Mouse (Mus musculus) lung, embryonic 15.5 days (tissue): ENCODE measurements around the gene Clec4g. TPM values are rescaled to one million over a fixed set of nuclear protein-coding genes. Genes with fewer than 3 reads are reported as not detected.

ENCODE experiments used
- ATAC-seq: fragments of 200-750 bp; cut with Nextera tagmentation; 2 replicates; pipeline ENCODE4 v1.8.0; 2017; ENCODE audit warnings: moderate number of reproducible peaks, borderline replicate concordance; ENCODE audit not compliant: low FRiP score, low TSS enrichment; ENCODE audit errors: extremely low read depth
- H3K27ac ChIP-seq: fragments of 300-500 bp; sonication (generic); 2 replicates; pipeline ENCODE4 v1.5.1; 2015; ENCODE audit warnings: moderate library complexity, mild to moderate bottlenecking, inconsistent platforms
- H3K27me3 ChIP-seq: fragments of 300-500 bp; sonication (generic); 2 replicates; pipeline ENCODE4 v1.6.1; 2015; ENCODE audit warnings: inconsistent platforms
- H3K36me3 ChIP-seq: fragments of 300-500 bp; sonication (generic); 2 replicates; pipeline ENCODE4 v1.6.1; 2015; ENCODE audit warnings: inconsistent platforms
- H3K4me1 ChIP-seq: fragments of 300-500 bp; sonication (generic); 2 replicates; pipeline ENCODE4 v1.6.1; 2015; ENCODE audit warnings: inconsistent platforms
- H3K4me2 ChIP-seq: fragments of 300-500 bp; sonication (generic); 2 replicates; pipeline ENCODE4 v1.6.1; 2015; ENCODE audit warnings: inconsistent platforms, mild to moderate bottlenecking, moderate library complexity
- H3K4me3 ChIP-seq: fragments of 300-500 bp; sonication (generic); 2 replicates; pipeline ENCODE4 v1.5.1; 2015; ENCODE audit warnings: mild to moderate bottlenecking, inconsistent platforms
- H3K9ac ChIP-seq: fragments of 300-500 bp; sonication (generic); 2 replicates; pipeline ENCODE4 v1.6.1; 2015; ENCODE audit warnings: inconsistent platforms
- H3K9me3 ChIP-seq: fragments of 300-500 bp; sonication (generic); 2 replicates; pipeline ENCODE4 v1.6.1; 2016; ENCODE audit warnings: inconsistent platforms
- WGBS: fragments of 180-500 bp; shearing (Covaris S2); methylation state at CpG from one replicate; pipeline ENCODE4 v1.1.7; 2015; 5-methylcytosine and 5-hydroxymethylcytosine counted together
- polyA plus RNA-seq: library from polyadenylated mRNA; unstranded; fragments of >200 nt; fragmentation: Nextera tagmentation; extraction: Ambion mirVana; gene quantifications from 2 replicates; pipeline ENCODE4 v1.2.1, GENCODE M21; 2015

The Clec4g gene
- polyA plus RNA-seq, 1 experiment from 2014 or later = 0.40 TPM

DNA sequence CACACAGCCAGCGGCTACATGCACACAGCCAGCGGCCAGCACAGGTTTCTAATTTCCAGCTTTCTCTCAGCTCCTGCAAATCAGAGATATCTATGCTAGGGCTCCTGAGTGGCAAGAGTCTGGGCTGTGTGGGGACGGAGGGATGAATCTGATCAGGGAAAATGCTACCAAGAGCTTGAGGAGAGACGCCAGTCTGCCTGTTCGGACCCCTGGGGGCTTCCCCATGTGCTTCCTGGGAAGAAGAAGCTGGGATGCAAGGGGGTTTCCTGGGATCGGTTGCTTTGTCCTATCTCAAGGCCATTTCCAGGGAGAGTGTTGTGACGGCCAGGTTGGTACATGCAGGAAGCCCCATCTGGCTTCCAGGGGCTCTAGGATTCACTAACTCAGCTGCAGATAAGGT is 12.8 kb downstream of the Clec4g start:
- H3K4me1 ChIP-seq = no peaks in the 10 kb centered on the region
- H3K4me3 ChIP-seq = no peak overlapping the region
- H3K36me3 ChIP-seq = no peaks in the 10 kb centered on the region
- no peaks in the 10 kb centered on the region for H3K9me3 ChIP-seq
- no peaks in the 10 kb centered on the region for H3K27me3 ChIP-seq
- no peak overlapping the region for H3K9ac ChIP-seq
- WGBS = 55% methylated on average over 7 of the region's 7 CpGs
- no peak overlapping the region for H3K4me2 ChIP-seq
- ATAC-seq = no peak
- no peak overlapping the region for H3K27ac ChIP-seq

GRCm38 (mm10) chr8:3705711-3706110 is 14.7 kb downstream of the Clec4g start:
- Histone ChIP-seq H3K27ac (no peak overlapping the region), H3K4me2 (no peak overlapping the region), H3K9me3 (no peaks in the 10 kb centered on the region), H3K9ac (no peak overlapping the region), H3K27me3 (no peaks in the 10 kb centered on the region), H3K4me1 (no peaks in the 10 kb centered on the region), H3K36me3 (no peaks in the 10 kb centered on the region), H3K4me3 (no peak overlapping the region)
- ATAC-seq = no peak
- 51% methylated on average over 4 of the region's 4 CpGs for WGBS

DNA sequence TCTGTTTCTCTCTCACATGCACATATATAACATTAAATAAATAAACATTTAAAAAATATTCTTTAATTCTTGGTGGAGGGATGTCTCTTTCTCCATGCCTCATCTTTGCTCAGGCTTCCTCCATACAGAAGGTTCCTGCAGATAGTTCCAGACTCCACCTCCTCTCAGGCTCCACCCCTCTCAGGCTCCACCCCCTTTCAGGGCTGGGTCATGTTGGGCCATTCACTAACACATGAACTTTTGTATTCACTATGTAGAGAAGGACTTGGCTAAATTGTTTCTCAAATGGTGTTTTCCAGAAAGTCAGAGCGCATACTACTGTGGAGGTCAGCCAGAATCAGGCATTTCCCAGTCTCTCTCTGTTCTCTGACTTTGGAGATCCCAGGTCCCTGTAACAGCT is 19.0 kb downstream of the Clec4g start:
- no peak for ATAC-seq
- 86% methylated on average over 1 of the region's 1 CpGs for WGBS
- Histone ChIP-seq H3K9me3 (no peaks in the 10 kb centered on the region), H3K9ac (no peak overlapping the region), H3K4me3 (no peak overlapping the region), H3K27ac (no peak overlapping the region), H3K4me2 (no peak overlapping the region), H3K4me1 (no peaks in the 10 kb centered on the region), H3K27me3 (no peaks in the 10 kb centered on the region), H3K36me3 (no peaks in the 10 kb centered on the region)

- H3K9me3 ChIP-seq = no peaks in the 10 kb centered on the region
- H3K36me3 ChIP-seq = no peaks in the 10 kb centered on the region
- H3K4me2 ChIP-seq = no peak within 1 kb of the TSS
- ATAC-seq = no peak
- WGBS = 81% methylated on average over 3 of the region's 3 CpGs
- no peaks in the 10 kb centered on the region for H3K4me1 ChIP-seq
- H3K27me3 ChIP-seq = no peaks in the 10 kb centered on the region
- no peak within 1 kb of the TSS for H3K9ac ChIP-seq
- no peak within 1 kb of the TSS for H3K27ac ChIP-seq
- no peak within 1 kb of the TSS for H3K4me3 ChIP-seq
These were observed 26.3 kb downstream of the Clec4g start, which contains the start of gene Fcer2a for GRCm38 (mm10) chr8:3694121-3694520. Fcer2a (minus strand) TSS chr8:3694175.

DNA sequence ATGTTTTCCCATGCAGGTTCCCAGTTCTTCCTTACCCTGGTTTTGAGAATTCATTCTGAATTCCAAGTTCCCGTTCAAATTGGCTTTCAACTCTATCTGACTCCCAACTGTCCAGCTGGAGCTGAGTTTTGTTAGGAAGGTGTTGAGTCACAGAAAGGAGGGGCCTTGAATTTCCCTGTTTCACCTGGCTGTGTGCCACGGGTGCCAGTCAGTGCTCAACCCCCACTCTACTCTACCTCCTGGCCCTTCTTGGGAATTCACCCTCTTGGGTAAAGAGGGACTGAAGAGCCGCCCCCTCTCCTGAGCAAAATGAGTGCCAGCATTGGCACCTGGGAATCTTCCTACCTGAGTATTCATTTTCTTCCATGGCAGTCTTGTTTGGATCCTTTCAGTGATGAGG is 29.7 kb downstream of the Clec4g start:
- ATAC-seq = no peak; the same call in 1 of the 2 replicates
- no peak overlapping the region for H3K9ac ChIP-seq
- H3K9me3 ChIP-seq = no peaks in the 10 kb centered on the region
- 58% methylated on average over 3 of the region's 3 CpGs for WGBS
- no peaks in the 10 kb centered on the region for H3K4me1 ChIP-seq
- no peak overlapping the region for H3K27ac ChIP-seq
- H3K36me3 ChIP-seq = no peaks in the 10 kb centered on the region
- no peaks in the 10 kb centered on the region for H3K27me3 ChIP-seq
- no peak overlapping the region for H3K4me2 ChIP-seq
- H3K4me3 ChIP-seq = no peak overlapping the region

- H3K27me3 ChIP-seq = no peaks in the 10 kb centered on the region
- H3K27ac ChIP-seq = no peak overlapping the region
- no peak overlapping the region for H3K9ac ChIP-seq
- ATAC-seq = no peak
- H3K4me1 ChIP-seq = no peaks in the 10 kb centered on the region
- H3K9me3 ChIP-seq = no peaks in the 10 kb centered on the region
- no peak overlapping the region for H3K4me3 ChIP-seq
- no peaks in the 10 kb centered on the region; the same call in 1 of the 2 replicates for H3K36me3 ChIP-seq
- WGBS = 73% methylated on average over 6 of the region's 6 CpGs
- H3K4me2 ChIP-seq = no peak overlapping the region
These were observed 32.9 kb downstream of the Clec4g start for GRCm38 (mm10) chr8:3687537-3687936.

GRCm38 (mm10) chr8:3685422-3685821 is 35.0 kb downstream of the Clec4g start:
- H3K9me3 ChIP-seq = no peaks in the 10 kb centered on the region
- ATAC-seq = no peak
- no peak overlapping the region for H3K27ac ChIP-seq
- H3K4me1 ChIP-seq = no peaks in the 10 kb centered on the region
- WGBS = 60% methylated on average over 5 of the region's 5 CpGs
- peaks cover 14% of the 10 kb centered on the region for H3K36me3 ChIP-seq
- H3K9ac ChIP-seq = no peak overlapping the region
- H3K27me3 ChIP-seq = no peaks in the 10 kb centered on the region
- no peak overlapping the region for H3K4me2 ChIP-seq
- H3K4me3 ChIP-seq = no peak overlapping the region

GRCm38 (mm10) chr8:3684530-3684929 is 35.9 kb downstream of the Clec4g start:
- no peak overlapping the region for H3K4me2 ChIP-seq
- no peak overlapping the region for H3K27ac ChIP-seq
- H3K9ac ChIP-seq = no peak overlapping the region
- H3K36me3 ChIP-seq = peaks cover 23% of the 10 kb centered on the region
- H3K9me3 ChIP-seq = no peaks in the 10 kb centered on the region
- no peak overlapping the region for H3K4me3 ChIP-seq
- peaks cover 8% of the 10 kb centered on the region; the same call in 1 of the 2 replicates for H3K4me1 ChIP-seq
- no peaks in the 10 kb centered on the region for H3K27me3 ChIP-seq
- no peak for ATAC-seq

- Histone ChIP-seq H3K9ac (no peak overlapping the region), H3K9me3 (no peaks in the 10 kb centered on the region), H3K4me3 (no peak overlapping the region), H3K27ac (no peak overlapping the region), H3K36me3 (peaks cover 31% of the 10 kb centered on the region), H3K4me1 (peaks cover 11% of the 10 kb centered on the region; the same call in 1 of the 2 replicates), H3K27me3 (no peaks in the 10 kb centered on the region), H3K4me2 (no peak overlapping the region)
- WGBS = 56% methylated on average over 6 of the region's 6 CpGs
- no peak for ATAC-seq
These were observed 36.9 kb downstream of the Clec4g start for GRCm38 (mm10) chr8:3683408-3684176.

GRCm38 (mm10) chr8:3682435-3682834 is 38.0 kb downstream of the Clec4g start:
- Histone ChIP-seq H3K9me3 (no peaks in the 10 kb centered on the region), H3K27me3 (no peaks in the 10 kb centered on the region), H3K4me2 (no peak overlapping the region), H3K9ac (no peak overlapping the region), H3K27ac (no peak overlapping the region), H3K4me3 (no peak overlapping the region), H3K4me1 (peaks cover 22% of the 10 kb centered on the region), H3K36me3 (peaks cover 31% of the 10 kb centered on the region)
- ATAC-seq = no peak
- WGBS = 92% methylated on average over 5 of the region's 5 CpGs

DNA sequence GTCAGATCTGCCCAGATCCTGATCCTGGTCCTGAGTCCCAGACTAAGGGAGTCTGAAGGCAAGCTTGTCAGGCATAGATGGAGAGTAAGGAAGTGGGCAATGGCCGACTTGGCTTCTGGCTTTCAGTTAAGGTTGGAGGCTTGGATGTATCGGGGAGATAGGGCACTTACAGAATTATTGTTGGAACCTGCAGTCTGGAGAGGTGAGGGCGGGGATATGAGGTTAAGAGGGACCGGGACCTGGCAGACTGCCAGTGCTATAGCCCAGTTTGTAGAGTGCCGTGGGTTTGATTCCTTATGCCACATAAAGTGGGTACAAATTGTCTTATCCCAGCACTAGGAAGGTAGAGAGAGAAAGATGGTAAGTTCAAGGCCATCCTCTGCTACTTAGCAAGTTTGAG is 40.8 kb downstream of the Clec4g start:
- H3K4me1 ChIP-seq = peaks cover 31% of the 10 kb centered on the region
- H3K4me3 ChIP-seq = no peak overlapping the region
- H3K9ac ChIP-seq = no peak overlapping the region
- H3K27ac ChIP-seq = no peak overlapping the region
- H3K4me2 ChIP-seq = no peak overlapping the region
- H3K36me3 ChIP-seq = peaks cover 31% of the 10 kb centered on the region
- H3K27me3 ChIP-seq = no peaks in the 10 kb centered on the region
- H3K9me3 ChIP-seq = no peaks in the 10 kb centered on the region
- ATAC-seq = no peak
- 76% methylated on average over 5 of the region's 5 CpGs for WGBS

- Histone ChIP-seq H3K27ac (no peak overlapping the region), H3K9ac (no peak overlapping the region), H3K9me3 (no peaks in the 10 kb centered on the region), H3K36me3 (peaks cover 31% of the 10 kb centered on the region), H3K4me3 (no peak overlapping the region), H3K27me3 (no peaks in the 10 kb centered on the region), H3K4me2 (no peak overlapping the region), H3K4me1 (peaks cover 31% of the 10 kb centered on the region)
- ATAC-seq = no peak
- WGBS = 94% methylated on average over 23 of the region's 23 CpGs
These were observed 41.2 kb downstream of the Clec4g start for GRCm38 (mm10) chr8:3679236-3679635.
